Mouse (Mus musculus) adrenal gland, postnatal 10 days (tissue): ENCODE results near the gene Cd19. TPM values are rescaled to one million over a fixed set of nuclear protein-coding genes. Genes with fewer than 3 reads are reported as not detected.
"Not testable (repeated sequence)": the region's sequence is repeated elsewhere in the genome, so short reads cannot be mapped to it uniquely, and the experiment has no call there.

Experiments used
- DNase-seq: peaks from one replicate; pipeline ENCODE4 v3.0.0; 2021; ENCODE audit warnings: mixed read lengths
- total RNA-seq, 2 experiments: library from RNA; stranded (reverse); gene quantifications; 2 replicates each; pipeline ENCODE4 v1.2.3; 2021

Cd19 gene
- total RNA-seq, 2 experiments from 2014 or later: 4.0 to 4.9 TPM

DNA sequence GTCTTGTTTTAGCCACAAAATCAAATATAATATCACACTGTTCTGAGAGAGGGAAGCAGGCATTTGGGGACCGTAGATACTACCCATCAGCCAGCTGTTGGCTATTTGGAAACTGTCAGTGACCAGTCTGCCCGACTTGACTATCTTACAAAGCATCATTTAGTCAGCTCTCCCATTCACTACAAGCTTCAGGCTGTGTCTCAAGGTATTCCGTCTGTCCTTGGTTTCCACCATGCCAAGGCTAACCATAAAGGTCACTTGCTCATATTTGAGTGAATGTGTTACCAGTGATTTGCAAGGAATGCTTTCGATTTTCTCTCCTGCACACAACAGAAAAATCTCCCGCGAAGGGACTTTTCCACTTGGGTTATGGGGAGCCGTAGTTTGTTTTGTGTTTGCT lies 20.0 kb upstream of the Cd19 start:
- peak; percentile 39 for DNase-seq

- DNase-seq: no peak
Observed at GRCm38 (mm10) chr7:126430167-126430566, 15.5 kb upstream of the Cd19 start.

DNA sequence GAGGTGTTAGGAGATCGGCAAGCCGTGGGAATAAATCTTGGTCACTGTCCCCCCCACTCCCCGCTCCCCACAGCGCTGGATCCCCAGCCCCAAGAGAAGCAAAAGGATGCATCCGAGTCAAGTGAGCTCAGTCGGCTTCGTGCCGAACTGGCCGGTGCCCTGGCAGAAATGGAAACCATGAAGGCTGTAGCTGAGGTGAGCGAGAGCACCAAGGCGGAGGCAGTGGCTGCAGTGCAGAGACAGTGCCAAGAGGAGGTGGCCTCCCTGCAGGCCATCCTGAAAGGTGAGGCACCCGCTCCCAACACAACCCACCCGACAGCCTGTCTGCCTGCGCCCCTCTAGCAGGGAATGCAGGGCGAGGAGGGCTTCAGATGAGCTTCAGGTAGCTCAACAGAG lies 14.8 kb upstream of the Cd19 start:
- no peak for DNase-seq

DNA sequence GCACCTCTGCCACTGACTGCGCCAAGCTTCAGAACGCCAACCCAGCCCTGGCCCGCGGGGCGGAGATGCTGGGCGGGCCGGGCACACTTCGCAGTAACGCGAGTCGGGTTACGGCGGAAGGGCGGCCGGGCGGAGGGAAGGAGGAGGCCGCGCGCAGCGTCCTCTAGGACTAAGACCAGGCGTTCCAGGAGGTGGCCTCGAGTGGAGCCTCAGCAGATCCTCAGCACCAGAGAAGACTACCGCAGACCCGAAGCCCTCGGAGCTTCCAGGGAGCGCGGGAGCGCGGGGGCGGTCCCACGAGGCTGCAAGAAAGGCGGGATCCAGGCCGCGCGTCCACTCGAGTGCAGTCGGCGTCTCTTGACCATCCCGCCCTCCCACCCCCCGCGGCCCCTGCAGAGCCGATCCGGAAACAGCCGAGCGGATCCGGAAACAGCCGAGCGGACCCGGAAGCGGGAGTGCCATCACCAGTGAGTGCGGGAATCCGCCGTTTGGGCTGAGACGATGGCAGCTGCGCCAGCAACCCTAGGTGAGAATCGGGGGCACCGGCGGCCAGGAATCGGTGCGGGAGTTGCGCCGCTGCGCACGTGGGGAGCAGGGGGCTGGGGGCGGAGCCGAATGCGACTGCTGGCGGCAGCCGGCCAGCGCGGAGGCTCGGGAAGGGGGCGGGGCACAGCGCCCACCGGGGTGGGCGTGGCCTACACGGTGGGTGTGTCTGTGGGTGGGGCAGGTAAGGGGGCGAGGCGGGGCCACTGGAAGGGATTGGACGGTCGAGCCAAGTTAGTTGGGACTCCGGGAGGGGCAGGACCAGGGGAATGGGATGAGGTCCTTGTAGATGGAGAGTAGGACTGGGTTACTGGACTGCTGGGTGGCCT lies 14.2 kb upstream of the Cd19 start, which contains the start of gene Rabep2:
TSS of gene Rabep2 (plus strand) at position 129 of the 872 bp plus-strand sequence.
- DNase-seq: peak; percentile 99

DNA sequence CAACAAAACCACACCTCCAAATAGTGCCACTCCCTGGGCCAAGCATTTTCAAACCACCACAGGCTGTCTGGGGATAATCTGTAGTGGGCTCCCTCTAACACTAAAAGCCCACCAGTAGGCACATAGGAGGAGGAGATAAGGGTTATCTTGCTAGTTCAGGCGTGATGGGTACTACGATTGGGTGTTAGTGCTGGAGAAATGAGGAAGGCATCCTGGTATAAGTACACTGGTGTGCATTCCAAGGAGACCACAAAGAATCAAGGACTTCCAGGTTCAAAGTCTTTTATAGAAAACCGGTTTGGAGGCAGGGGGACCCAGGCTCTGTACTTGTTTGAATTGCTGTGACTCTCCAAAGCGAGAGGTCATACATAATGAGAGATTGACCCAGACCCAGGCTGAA lies 13.5 kb upstream of the Cd19 start:
- DNase-seq: no peak

- DNase-seq: no peak
Observed at GRCm38 (mm10) chr7:126427323-126427860, 12.7 kb upstream of the Cd19 start.

GRCm38 (mm10) chr7:126424161-126424560 lies 9.5 kb upstream of the Cd19 start:
- no peak for DNase-seq

DNA sequence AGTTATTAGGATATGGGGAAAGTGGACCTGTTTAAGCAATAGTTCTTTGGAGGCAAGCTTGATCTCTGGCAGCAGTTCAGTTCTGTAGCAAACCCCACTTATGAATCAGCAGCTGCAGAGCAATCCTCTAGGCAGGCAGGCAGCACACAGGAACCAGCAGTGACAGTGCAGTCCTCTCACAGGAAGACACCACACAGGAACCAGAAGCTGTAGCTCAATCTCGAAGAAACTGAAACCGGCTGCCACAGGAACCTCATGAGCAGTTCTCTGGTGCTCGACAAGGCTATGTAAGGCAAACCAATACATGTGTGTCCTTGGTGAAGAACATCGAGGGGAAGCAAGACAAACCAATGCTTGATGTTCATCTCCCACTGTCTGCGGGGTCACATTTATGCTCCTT lies 7.1 kb upstream of the Cd19 start:
- DNase-seq: no peak

DNA sequence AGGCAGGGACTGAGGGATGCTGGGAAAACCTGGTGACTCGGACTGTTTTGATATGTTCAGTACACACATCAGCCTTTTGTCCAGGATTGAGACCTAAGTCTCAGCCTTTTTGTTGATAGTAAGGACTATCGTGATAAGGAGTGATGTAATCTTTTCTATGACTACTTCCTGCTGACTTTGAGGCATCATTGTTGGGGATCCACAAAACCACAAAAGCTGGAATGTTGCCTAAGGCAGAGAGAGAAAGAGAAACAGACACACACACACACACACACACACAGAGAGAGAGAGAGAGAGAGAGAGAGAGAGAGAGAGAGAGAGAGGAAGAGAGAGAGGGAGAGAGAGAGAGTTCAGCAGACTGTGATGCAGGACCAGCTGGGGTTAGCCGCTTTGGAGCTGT lies 3.8 kb upstream of the Cd19 start:
- no peak for DNase-seq

DNA sequence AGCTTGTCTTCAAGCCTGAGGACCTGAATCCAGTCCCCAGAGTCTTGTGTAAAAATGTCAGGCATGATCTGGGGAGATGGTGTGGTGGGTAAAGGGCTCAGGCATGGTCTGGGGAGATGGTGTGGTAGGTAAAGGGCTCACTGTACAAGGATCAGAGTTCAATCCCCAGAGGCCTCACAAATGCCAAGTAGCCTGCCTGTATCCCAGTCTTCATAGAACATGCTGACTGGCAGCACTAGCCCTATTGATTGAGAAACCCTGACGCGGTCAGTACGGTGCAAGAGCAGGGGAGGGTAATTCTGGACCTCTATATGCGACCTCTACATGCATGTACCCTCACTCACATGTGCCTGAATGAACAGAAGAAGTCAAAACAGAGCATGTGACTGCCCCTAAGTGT lies 2.9 kb upstream of the Cd19 start:
- peak; percentile 25 for DNase-seq

DNA sequence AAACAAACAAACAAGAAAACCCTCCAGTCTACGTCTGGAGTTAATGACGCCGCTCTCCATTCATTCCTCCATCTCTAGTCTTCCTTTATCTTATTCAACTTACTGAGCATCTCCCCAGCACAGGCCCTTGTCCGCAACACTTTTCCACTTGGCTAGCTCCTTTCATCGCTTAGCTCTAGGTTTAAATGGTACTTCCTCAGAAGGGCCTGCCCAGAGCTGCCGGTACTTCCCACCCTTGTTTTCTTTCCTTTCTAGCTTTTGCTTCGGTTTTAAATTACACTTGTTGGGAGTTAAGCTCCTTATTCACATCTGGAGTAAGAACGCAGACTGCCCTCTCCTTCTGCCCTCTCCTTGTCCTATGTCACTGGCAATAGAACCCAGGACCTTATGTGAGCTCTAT lies 2.4 kb upstream of the Cd19 start:
- DNase-seq: no peak

- no peak for DNase-seq
Observed at GRCm38 (mm10) chr7:126416615-126417014, 1.9 kb upstream of the Cd19 start.

DNA sequence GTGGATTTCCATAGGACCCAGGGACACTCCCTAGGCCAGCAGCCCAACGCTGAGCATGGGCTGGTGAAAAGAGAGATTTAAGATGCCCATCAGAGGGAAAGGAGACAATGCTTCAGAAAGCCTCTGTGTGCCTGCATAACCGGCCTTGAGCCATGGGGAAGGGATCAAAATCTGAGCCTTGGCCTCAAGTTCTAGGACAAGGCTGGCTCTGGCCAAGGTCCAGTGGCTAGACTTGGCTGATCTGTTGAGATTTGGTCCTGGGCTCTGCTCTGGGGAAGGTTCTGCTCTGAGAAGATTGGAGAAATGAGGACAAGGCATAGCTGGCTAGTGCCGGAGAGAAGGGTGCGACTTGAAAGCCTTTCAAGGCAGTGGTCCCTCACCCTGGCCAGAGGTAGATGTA lies 3.6 kb downstream of the Cd19 start:
- DNase-seq: no peak

DNA sequence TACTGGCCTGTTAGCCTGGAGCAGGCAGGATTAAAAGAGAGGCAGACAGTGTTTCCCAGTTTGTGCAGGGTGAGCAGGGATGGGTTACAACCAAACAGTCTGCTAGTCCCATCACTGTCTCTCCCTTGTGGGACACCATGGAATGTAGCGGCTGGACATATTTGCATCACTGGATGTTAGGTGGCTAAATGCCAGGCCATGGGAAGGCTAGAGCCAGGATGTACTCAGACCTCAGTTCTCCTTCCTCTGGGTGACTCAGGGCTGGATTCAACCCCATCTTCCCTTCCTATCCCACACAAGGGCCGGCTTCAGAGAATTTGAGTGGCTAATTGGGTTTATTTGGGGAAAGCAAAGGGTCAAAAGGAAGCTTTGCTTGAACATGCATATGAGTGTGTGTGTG lies 6.0 kb downstream of the Cd19 start:
- no peak for DNase-seq

- DNase-seq: not testable (repeated sequence)
Observed at GRCm38 (mm10) chr7:126402518-126402917, 12.2 kb downstream of the Cd19 start.

DNA sequence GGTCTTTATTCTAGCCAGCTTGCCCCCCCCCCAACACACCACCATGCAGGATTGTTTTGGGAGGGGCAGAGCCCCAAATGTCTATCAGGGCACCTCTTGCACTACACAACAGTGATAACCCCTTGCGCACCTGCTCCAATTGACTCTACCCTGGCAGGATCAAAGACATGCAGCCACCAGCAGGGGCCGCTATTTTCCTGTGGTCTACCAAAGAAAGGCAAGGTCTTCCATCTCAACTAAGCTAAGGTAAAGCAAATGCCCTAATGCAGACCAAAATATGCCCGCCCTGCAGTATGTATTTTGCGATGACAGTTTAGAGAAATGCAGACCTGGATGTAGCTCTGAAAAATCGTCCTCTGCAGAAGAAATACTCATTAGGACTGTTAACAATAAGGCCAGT lies 15.1 kb downstream of the Cd19 start:
- DNase-seq: peak; percentile 90

GRCm38 (mm10) chr7:126397822-126398221 lies 16.9 kb downstream of the Cd19 start:
- no peak for DNase-seq

GRCm38 (mm10) chr7:126397221-126397620 lies 17.5 kb downstream of the Cd19 start:
- no peak for DNase-seq

GRCm38 (mm10) chr7:126396298-126397119 lies 18.2 kb downstream of the Cd19 start, which contains the start of gene Nfatc2ip:
TSS of gene Nfatc2ip (minus strand) at chr7:126396737.
- peak; percentile 94 for DNase-seq

DNA sequence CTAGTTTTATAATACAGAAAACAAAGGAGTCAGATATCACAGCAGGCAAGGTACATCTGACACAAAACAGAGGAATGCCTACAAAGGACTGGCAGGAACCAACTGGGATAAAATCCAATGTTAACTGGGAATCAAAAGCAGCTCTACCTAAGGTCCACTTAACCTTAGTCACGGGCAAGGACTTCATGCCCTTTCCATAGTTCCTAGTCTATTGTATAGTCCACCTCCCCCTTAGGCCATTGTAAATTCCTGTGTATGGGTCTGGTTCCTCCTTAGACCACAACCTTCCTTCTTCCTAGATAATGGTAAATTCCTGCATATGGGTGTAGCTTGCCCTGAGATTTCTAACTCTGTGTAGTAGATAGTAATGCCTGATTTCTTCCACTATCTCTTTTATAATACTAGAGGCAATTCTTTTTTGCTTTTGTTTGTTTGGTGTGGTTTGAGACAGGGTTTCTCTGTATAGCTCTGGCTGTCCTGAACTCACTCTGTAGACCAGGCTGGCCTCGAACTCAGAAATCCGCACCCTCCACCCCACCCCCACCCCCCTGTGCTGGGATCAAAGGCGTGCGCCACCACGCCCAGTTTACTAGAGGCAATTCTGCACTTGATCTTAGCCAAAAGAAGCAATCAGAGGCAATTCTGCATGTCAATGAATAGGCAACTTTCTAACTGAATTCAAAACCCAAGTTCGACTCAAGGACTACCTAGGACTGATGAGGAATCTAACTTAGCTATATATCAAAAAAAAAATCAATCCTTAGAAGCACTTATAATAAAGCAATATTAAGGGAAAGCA lies 22.4 kb downstream of the Cd19 start:
- not testable (repeated sequence) for DNase-seq

DNA sequence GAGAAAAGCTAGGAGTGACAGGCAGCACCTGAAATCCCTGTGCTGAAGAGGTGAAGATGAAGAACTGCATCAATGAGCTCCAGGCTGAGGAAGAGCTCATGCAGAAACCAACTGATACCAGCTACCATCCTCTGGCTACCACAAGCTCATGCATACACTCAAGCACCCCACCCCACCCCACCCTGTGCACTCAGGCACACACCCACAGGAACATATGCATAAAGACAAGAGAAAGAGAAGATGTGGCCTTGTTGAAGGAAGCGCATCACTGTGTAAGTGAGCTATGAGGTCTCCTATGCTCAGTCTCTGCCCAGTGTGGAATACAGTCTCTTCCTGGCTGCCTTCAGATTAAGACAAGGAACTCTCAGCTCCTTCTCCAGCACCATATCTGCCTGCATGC lies 26.5 kb downstream of the Cd19 start:
- no peak for DNase-seq

GRCm38 (mm10) chr7:126383565-126383964 lies 31.1 kb downstream of the Cd19 start:
- no peak for DNase-seq
